Mouse (Mus musculus) E14TG2a.4 (cell line): ENCODE results near the gene Rhod.

Experiments
- H3K27me3 ChIP-seq: 2 replicates; pipeline ENCODE4 v1.6.1; 2014; ENCODE audit warnings: low read length, control low read depth; ENCODE audit not compliant: insufficient read depth
- H3K36me3 ChIP-seq: 2 replicates; pipeline ENCODE4 v1.6.1; 2014; ENCODE audit warnings: low read length, control low read depth; ENCODE audit not compliant: insufficient read depth
- H3K4me1 ChIP-seq: replicated peaks from 2 replicates; pipeline ENCODE4 v1.6.1; 2014; ENCODE audit warnings: low read depth, low read length, control low read depth
- H3K4me3 ChIP-seq: replicated peaks from 2 replicates; pipeline ENCODE4 v1.5.1; 2014; ENCODE audit warnings: mild to moderate bottlenecking, low read length
- H3K9me3 ChIP-seq: 2 replicates; pipeline ENCODE4 v1.6.1; 2014; ENCODE audit warnings: low read length, control low read depth
- CTCF ChIP-seq: conservative IDR thresholded peaks from 2 replicates; pipeline ENCODE4 v1.5.1; 2014; ENCODE audit warnings: low read length
- NANOG ChIP-seq: IDR thresholded peaks from 2 replicates; pipeline ENCODE4 v1.6.1; 2014; ENCODE audit warnings: borderline replicate concordance, low read length, mixed read lengths
- POU5F1 ChIP-seq: IDR thresholded peaks from 2 replicates; pipeline ENCODE4 v1.6.1; 2014; ENCODE audit warnings: low read length, borderline replicate concordance

Rhod gene

GRCm38 (mm10) chr19:4452525-4452924 lies 13.3 kb upstream of the Rhod start:
- Histone ChIP-seq H3K36me3 (0 out of 2 replicates have a peak, but pooled peaks cover 3% of the 10 kb centered on the region), H3K9me3 (no peaks in the 10 kb centered on the region), H3K4me1 (peaks cover 33% of the 10 kb centered on the region), H3K27me3 (peaks cover 9% of the 10 kb centered on the region), H3K4me3 (0 out of 2 replicates have a peak overlapping the region, but pooled peaks have one; percentile 7)
- TF ChIP-seq CTCF (no peak), NANOG (no peak), POU5F1 (no peak)

- Histone ChIP-seq H3K4me3 (0 out of 2 replicates have a peak overlapping the region, but pooled peaks have one; percentile 7), H3K4me1 (peaks cover 33% of the 10 kb centered on the region), H3K27me3 (peaks cover 9% of the 10 kb centered on the region), H3K9me3 (no peaks in the 10 kb centered on the region), H3K36me3 (0 out of 2 replicates have a peak, but pooled peaks cover 7% of the 10 kb centered on the region)
- TF ChIP-seq POU5F1 (no peak), CTCF (no peak), NANOG (no peak)
Measured at GRCm38 (mm10) chr19:4451965-4452364, 12.7 kb upstream of the Rhod start.

GRCm38 (mm10) chr19:4451098-4451497 lies 11.9 kb upstream of the Rhod start:
- H3K4me3 ChIP-seq: no peak overlapping the region
- peaks cover 9% of the 10 kb centered on the region for H3K27me3 ChIP-seq
- 0 out of 2 replicates have a peak, but pooled peaks cover 12% of the 10 kb centered on the region for H3K36me3 ChIP-seq
- H3K9me3 ChIP-seq: no peaks in the 10 kb centered on the region
- TF ChIP-seq POU5F1: no peak
- TF ChIP-seq NANOG: no peak
- no peak for TF ChIP-seq CTCF
- H3K4me1 ChIP-seq: peaks cover 27% of the 10 kb centered on the region

GRCm38 (mm10) chr19:4450666-4451065 lies 11.4 kb upstream of the Rhod start:
- no peaks in the 10 kb centered on the region for H3K9me3 ChIP-seq
- peaks cover 9% of the 10 kb centered on the region for H3K27me3 ChIP-seq
- H3K4me1 ChIP-seq: peaks cover 24% of the 10 kb centered on the region
- no peak overlapping the region for H3K4me3 ChIP-seq
- peaks cover 14% of the 10 kb centered on the region; the same call in 1 of the 2 replicates for H3K36me3 ChIP-seq
- TF ChIP-seq POU5F1 (no peak), CTCF (no peak), NANOG (no peak)

- no peak overlapping the region for H3K4me3 ChIP-seq
- H3K4me1 ChIP-seq: peaks cover 29% of the 10 kb centered on the region
- peaks cover 3% of the 10 kb centered on the region; the same call in 1 of the 2 replicates for H3K27me3 ChIP-seq
- TF ChIP-seq CTCF (no peak), NANOG (no peak), POU5F1 (no peak)
- H3K9me3 ChIP-seq: no peaks in the 10 kb centered on the region
- peaks cover 20% of the 10 kb centered on the region for H3K36me3 ChIP-seq
Measured at GRCm38 (mm10) chr19:4449230-4449629, 10.0 kb upstream of the Rhod start.

GRCm38 (mm10) chr19:4447445-4447844 lies 8.2 kb upstream of the Rhod start:
- no peaks in the 10 kb centered on the region for H3K9me3 ChIP-seq
- no peak for TF ChIP-seq NANOG
- TF ChIP-seq CTCF: no peak
- no peak for TF ChIP-seq POU5F1
- H3K4me3 ChIP-seq: no peak overlapping the region
- peaks cover 31% of the 10 kb centered on the region for H3K4me1 ChIP-seq
- 0 out of 2 replicates have a peak, but pooled peaks cover 3% of the 10 kb centered on the region for H3K27me3 ChIP-seq
- H3K36me3 ChIP-seq: peaks cover 27% of the 10 kb centered on the region

GRCm38 (mm10) chr19:4446661-4447420 lies 7.6 kb upstream of the Rhod start:
- H3K36me3 ChIP-seq: peaks cover 27% of the 10 kb centered on the region

GRCm38 (mm10) chr19:4442408-4442807 lies 3.2 kb upstream of the Rhod start:
- H3K27me3 ChIP-seq: peaks cover 33% of the 10 kb centered on the region
- H3K4me3 ChIP-seq: no peak overlapping the region
- TF ChIP-seq CTCF (peak; percentile 86), POU5F1 (no peak)
- H3K36me3 ChIP-seq: peaks cover 24% of the 10 kb centered on the region
- H3K9me3 ChIP-seq: no peaks in the 10 kb centered on the region
- H3K4me1 ChIP-seq: peaks cover 50% of the 10 kb centered on the region

More at GRCm38 (mm10) chr19:4446661-4447420, 7.6 kb upstream of the Rhod start:
- Histone ChIP-seq H3K27me3 (0 out of 2 replicates have a peak, but pooled peaks cover 3% of the 10 kb centered on the region), H3K4me3 (no peak overlapping the region), H3K4me1 (peaks cover 29% of the 10 kb centered on the region), H3K9me3 (no peaks in the 10 kb centered on the region)
- TF ChIP-seq NANOG (no peak), POU5F1 (no peak), CTCF (no peak)
